Mouse (Mus musculus) midbrain, embryonic 15.5 days (tissue): Measurements from ENCODE around the gene Mutyh. TPM values are rescaled to one million over a fixed set of nuclear protein-coding genes. Genes with fewer than 3 reads are reported as not detected.

ENCODE experiments used
- polyA plus RNA-seq: library from polyadenylated mRNA; unstranded; fragments of >200 nt; fragmentation: Nextera tagmentation; extraction: Ambion mirVana; gene quantifications from 2 replicates; pipeline ENCODE4 v1.2.1, GENCODE M21; 2015

Mutyh gene
- polyA plus RNA-seq, 1 experiment from 2014 or later = 8.3 TPM

Other genes with a start within 250 kb of the Mutyh start
- gene Ccdc17, start 211.1 kb upstream of the Mutyh start, polyA plus RNA-seq = 4.3 and 6.7 TPM in 2 replicates
- 89.8 and 95.2 TPM in 2 replicates for gene Nasp, start 179.8 kb upstream of the Mutyh start, polyA plus RNA-seq
- gene Akr1a1, start 156.0 kb upstream of the Mutyh start, polyA plus RNA-seq = 675 and 714 TPM in 2 replicates
- gene Prdx1, start 122.2 kb upstream of the Mutyh start, polyA plus RNA-seq = 370 and 378 TPM in 2 replicates
- gene Mmachc, start 99.3 kb upstream of the Mutyh start, polyA plus RNA-seq = 22.2 and 22.6 TPM in 2 replicates
- 11.3 and 11.5 TPM in 2 replicates for gene Ccdc163, start 99.2 kb upstream of the Mutyh start, polyA plus RNA-seq
- 2.6 and 2.9 TPM in 2 replicates for gene Tesk2, start 86.8 kb upstream of the Mutyh start, polyA plus RNA-seq
- 31.9 and 32.0 TPM in 2 replicates for gene Toe1, start 83 bp upstream of the Mutyh start, polyA plus RNA-seq
- gene Hpdl, start 14.0 kb downstream of the Mutyh start, polyA plus RNA-seq = 0.59 and 0.92 TPM in 2 replicates
- 6.7 and 6.8 TPM in 2 replicates for gene Zswim5, start 69.7 kb downstream of the Mutyh start, polyA plus RNA-seq
- gene Urod, start 186.7 kb downstream of the Mutyh start, polyA plus RNA-seq = 51.4 and 59.7 TPM in 2 replicates
- 25.8 and 27.0 TPM in 2 replicates for gene Hectd3, start 187.6 kb downstream of the Mutyh start, polyA plus RNA-seq
- 44.6 and 46.2 TPM in 2 replicates for gene Eif2b3, start 211.7 kb downstream of the Mutyh start, polyA plus RNA-seq